ENCODE assay signal across 9 mouse cellular contexts in genomic region chr1:179854288-179854965, GRCm38 (mm10). TPM values are rescaled to one million over a fixed set of nuclear protein-coding genes. Genes with fewer than 3 reads are reported as not detected.
DNase-seq lines count a peak whose midpoint lies in the region; ATAC-seq and TF ChIP-seq lines count a peak whose summit lies in the region.
"Had no signal": no experiment of that assay in that cellular context is flagged by ENCODE, and none has a peak within 500 bp of the region (broad histone marks: within the 10 kb centered on the region; RNA-seq: fewer than 3 reads in every experiment).

No protein-coding gene starts in this region.

- no peak overlapping the region for H3K4me3 ChIP-seq in lung, embryonic 14.5 days (ENCODE audit: low read depth, low read length)
- H3K4me3 ChIP-seq: embryonic facial prominence, embryonic 12.5 days had no signal

- H3K9me3 ChIP-seq in lung, embryonic 14.5 days (ENCODE audit: low read depth, low read length): no peaks in the 10 kb centered on the region
- H3K9me3 ChIP-seq: embryonic facial prominence, embryonic 12.5 days had no signal

- no peaks in the 10 kb centered on the region for H3K36me3 ChIP-seq in lung, embryonic 14.5 days (ENCODE audit: insufficient read depth)
- H3K36me3 ChIP-seq: embryonic facial prominence, embryonic 12.5 days had no signal

- ATAC-seq in lung, embryonic 14.5 days (ENCODE audit: insufficient read depth): peak; percentile 38
- no peak for ATAC-seq in activated CD4-positive, CD25-positive, alpha-beta regulatory T cell, adult 4 months
- ATAC-seq in inflammation-experienced regulatory T-cells, adult 6 months: no peak

- H3K9ac ChIP-seq in lung, embryonic 14.5 days: no peak overlapping the region
- H3K9ac ChIP-seq: embryonic facial prominence, embryonic 12.5 days had no signal

- H3K27me3 ChIP-seq in lung, embryonic 14.5 days (ENCODE audit: insufficient read depth, low read length): no peaks in the 10 kb centered on the region
- H3K27me3 ChIP-seq: embryonic facial prominence, embryonic 12.5 days had no signal

- H3K27ac ChIP-seq in lung, embryonic 14.5 days (ENCODE audit: low read depth): no peak overlapping the region
- H3K27ac ChIP-seq: embryonic facial prominence, embryonic 12.5 days had no signal

- DNase-seq in frontal cortex, adult 2 months (ENCODE audit: extremely low spot score in 1 of 2, low spot score in 1 of 2): peak; percentile 11 to 16
- DNase-seq in frontal cortex, postnatal 36 days (ENCODE audit: low spot score in 2 of 2): no peak
- DNase-seq in MEL-GATA-1-ER (ENCODE audit: extremely low read depth, low read depth): peak; percentile 94
- DNase-seq in layer of hippocampus, adult 11-12 months (ENCODE audit: low spot score): peak; percentile 82
- peak; percentile 41 for DNase-seq in lung, embryonic 14.5 days
- no peak for DNase-seq in kidney, postnatal 14 days

- no peaks in the 10 kb centered on the region for H3K4me1 ChIP-seq in lung, embryonic 14.5 days (ENCODE audit: insufficient read depth)
- H3K4me1 ChIP-seq: embryonic facial prominence, embryonic 12.5 days had no signal

- 25% methylated on average over 12 of the region's 12 CpGs for WGBS in lung, embryonic 14.5 days

- no peak overlapping the region for H3K4me2 ChIP-seq in lung, embryonic 14.5 days
- H3K4me2 ChIP-seq: embryonic facial prominence, embryonic 12.5 days had no signal

- no peak for TF ChIP-seq CTCF in lung, embryonic 14.5 days (IDR thresholded peaks at IDR 0.05; ENCODE audit: low read depth)

RNA-seq across cellular contexts. Expression of gene Ahctf1, which starts 50.9 kb away (rescaled TPM):
- 30.3 and 32.8 TPM in 2 replicates for polyA plus RNA-seq in frontal cortex, adult 2 months (2012; rRNA removed)
- 35.5 and 36.6 TPM in 2 replicates for polyA plus RNA-seq in lung, embryonic 14.5 days (2014; fragmentation: Nextera tagmentation; extraction: Ambion mirVana)
- polyA plus RNA-seq in activated CD4-positive, CD25-positive, alpha-beta regulatory T cell, adult 4 months (2017; shearing (Covaris generic)): 10 to 100 TPM; 23.7 to 26.3 TPM
- 10 to 100 TPM; 20.5 to 31.9 (median 22.5) TPM for polyA plus RNA-seq in inflammation-experienced regulatory T-cells, adult 6 months (2017; shearing (Covaris generic))

RNA-seq across cellular contexts. Expression of gene Gm10518, which starts 51.3 kb away (rescaled TPM):
- polyA plus RNA-seq in frontal cortex, adult 2 months (2012; rRNA removed): not detected in 2 replicates
- 0.24 TPM in 1 of 2 replicates, not detected in the other for polyA plus RNA-seq in lung, embryonic 14.5 days (2014; fragmentation: Nextera tagmentation; extraction: Ambion mirVana)
- not detected for polyA plus RNA-seq in activated CD4-positive, CD25-positive, alpha-beta regulatory T cell, adult 4 months (2017; shearing (Covaris generic))
- not detected for polyA plus RNA-seq in inflammation-experienced regulatory T-cells, adult 6 months (2017; shearing (Covaris generic))
- polyA plus RNA-seq: embryonic facial prominence, embryonic 12.5 days had no signal

Comparison
In these comparisons a context has a peak if more than half of its experiments do, and no peak if none do; other contexts are left out.
1. DNase-seq: peak in frontal cortex, adult 2 months (2 of 2), MEL-GATA-1-ER (single experiment), layer of hippocampus, adult 11-12 months (single experiment) and lung, embryonic 14.5 days (single experiment); none in frontal cortex, postnatal 36 days (0 of 2) and kidney, postnatal 14 days (single experiment).